7 mouse cellular contexts compared by ENCODE assay signal in genomic region chr11:120467051-120467735, GRCm38 (mm10). TPM values are rescaled to one million over a fixed set of nuclear protein-coding genes. Genes with fewer than 3 reads are reported as not detected.
DNase-seq lines count a peak whose midpoint lies in the region; ATAC-seq lines count a peak whose summit lies in the region.

Gene Arl16 (minus strand): TSS chr11:120467607.

- peak; percentile 100 for ATAC-seq in embryonic facial prominence, embryonic 11.5 days (replicated peaks; ENCODE audit: insufficient number of reproducible peaks, low FRiP score, low TSS enrichment, low read depth)
- peak; percentile 94 for ATAC-seq in granulocyte monocyte progenitor cell, adult 5-6 weeks (replicated peaks; ENCODE audit: poor library complexity, severe bottlenecking)
- ATAC-seq in midbrain, embryonic 13.5 days, result peak; percentile 100

- DNase-seq in adrenal gland, postnatal 14 days, result peak; percentile 96
- peak; percentile 99 for DNase-seq in embryonic facial prominence, embryonic 11.5 days (ENCODE audit: low spot score)
- peak; percentile 94 for DNase-seq in kidney, adult 11 months
- DNase-seq in limb, embryonic 10.5 days (ENCODE audit: low spot score), result peak; percentile 99
- peak; percentile 95 for DNase-seq in spleen, adult 12 weeks (ENCODE audit: low spot score)

- no peaks in the 10 kb centered on the region for H3K9me3 ChIP-seq in embryonic facial prominence, embryonic 11.5 days (replicated peaks; ENCODE audit: control insufficient read depth, low read length)
- H3K9me3 ChIP-seq in limb, embryonic 10.5 days (replicated peaks), result no peaks in the 10 kb centered on the region
- no peaks in the 10 kb centered on the region for H3K9me3 ChIP-seq in midbrain, embryonic 13.5 days

- peaks cover 3% of the 10 kb centered on the region; the same call in 1 of the 2 replicates for H3K36me3 ChIP-seq in embryonic facial prominence, embryonic 11.5 days (replicated peaks; ENCODE audit: control insufficient read depth, insufficient read depth, low read depth, low read length)
- peaks cover 69% of the 10 kb centered on the region for H3K36me3 ChIP-seq in limb, embryonic 10.5 days
- H3K36me3 ChIP-seq in midbrain, embryonic 13.5 days, result peaks cover 68% of the 10 kb centered on the region

- no peaks in the 10 kb centered on the region for H3K27me3 ChIP-seq in embryonic facial prominence, embryonic 11.5 days (ENCODE audit: control insufficient read depth, insufficient read depth, low read length)
- H3K27me3 ChIP-seq in limb, embryonic 10.5 days (ENCODE audit: low read depth, poor library complexity, severe bottlenecking), result no peaks in the 10 kb centered on the region
- no peaks in the 10 kb centered on the region for H3K27me3 ChIP-seq in midbrain, embryonic 13.5 days

- peak within 1 kb of the TSS; percentile 82 for H3K4me3 ChIP-seq in embryonic facial prominence, embryonic 11.5 days (ENCODE audit: low read depth, low read length)
- peak within 1 kb of the TSS; percentile 88 for H3K4me3 ChIP-seq in limb, embryonic 10.5 days
- peak within 1 kb of the TSS; percentile 99 for H3K4me3 ChIP-seq in midbrain, embryonic 13.5 days (replicated peaks)

- H3K27ac ChIP-seq in embryonic facial prominence, embryonic 11.5 days (replicated peaks; ENCODE audit: low read depth, low read length), result no peak within 1 kb of the TSS
- H3K27ac ChIP-seq in limb, embryonic 10.5 days, result peak within 1 kb of the TSS; percentile 88
- H3K27ac ChIP-seq in midbrain, embryonic 13.5 days, result peak within 1 kb of the TSS; percentile 85

- WGBS in embryonic facial prominence, embryonic 11.5 days, result under 1% methylated on average over 54 of the region's 54 CpGs
- under 1% methylated on average over 54 of the region's 54 CpGs for WGBS in limb, embryonic 10.5 days
- under 1% methylated on average over 48 of the region's 54 CpGs for WGBS in midbrain, embryonic 13.5 days

- peak within 1 kb of the TSS; percentile 90 for H3K4me2 ChIP-seq in embryonic facial prominence, embryonic 11.5 days (ENCODE audit: low read depth, low read length)
- peak within 1 kb of the TSS; percentile 98 for H3K4me2 ChIP-seq in midbrain, embryonic 13.5 days (replicated peaks)

- H3K4me1 ChIP-seq in embryonic facial prominence, embryonic 11.5 days (ENCODE audit: control insufficient read depth, insufficient read depth, low read length), result no peaks in the 10 kb centered on the region
- H3K4me1 ChIP-seq in limb, embryonic 10.5 days, result peaks cover 27% of the 10 kb centered on the region
- H3K4me1 ChIP-seq in midbrain, embryonic 13.5 days (replicated peaks), result peaks cover 26% of the 10 kb centered on the region

- peak within 1 kb of the TSS; percentile 77 for H3K9ac ChIP-seq in embryonic facial prominence, embryonic 11.5 days (replicated peaks; ENCODE audit: low read length)
- H3K9ac ChIP-seq in midbrain, embryonic 13.5 days (replicated peaks), result peak within 1 kb of the TSS; percentile 95

RNA-seq across cellular contexts. Expression of gene Arl16, which starts in this region (rescaled TPM):
- total RNA-seq in adrenal gland, postnatal 14 days (2021), result 19.6 and 23.4 TPM in 2 replicates
- polyA plus RNA-seq in embryonic facial prominence, embryonic 11.5 days (2014; fragmentation: Nextera tagmentation; extraction: Ambion mirVana), result 52.3 and 60.5 TPM in 2 replicates
- total RNA-seq in granulocyte monocyte progenitor cell, adult 5-6 weeks (2014; fragmentation: Nextera tagmentation), result 11.7 and 15.1 TPM in 2 replicates
- total RNA-seq in granulocyte monocyte progenitor cell, adult 5-6 weeks (2017), result 19.2 and 22.4 TPM in 2 replicates
- polyA plus RNA-seq in limb, embryonic 10.5 days (2016; fragmentation: Nextera tagmentation; extraction: Ambion mirVana), result 54.2 and 65.6 TPM in 2 replicates
- polyA plus RNA-seq in midbrain, embryonic 13.5 days (2015; fragmentation: Nextera tagmentation; extraction: Ambion mirVana), result 64.7 and 67.8 TPM in 2 replicates
